Mouse (Mus musculus): ENCODE measurements at regions not wholly inside any gene's neighbourhood (a gene's known extent, or its start where the extent isn't known, plus 50 kb on each side); places are given as distances from the start of the nearest gene placed in this dataset.

DNA sequence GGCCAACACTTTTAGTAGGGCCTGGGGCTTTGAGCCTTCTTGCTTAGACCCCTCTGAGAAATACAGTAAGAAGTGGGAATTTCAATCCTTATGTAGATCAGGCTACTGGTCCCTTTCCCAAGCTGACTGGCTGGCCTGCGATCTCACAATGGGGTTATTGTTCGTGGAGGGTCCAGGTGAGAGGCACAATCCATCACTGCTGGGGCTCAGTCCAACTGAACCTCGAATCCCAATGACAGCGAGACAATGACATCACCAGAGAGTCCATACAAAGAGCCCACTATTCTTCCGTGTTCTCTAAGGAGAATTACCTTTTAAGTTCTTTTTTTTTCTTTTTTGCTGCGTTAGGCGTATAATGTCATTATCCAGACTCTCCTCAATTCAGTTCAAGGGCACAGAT lies 75.8 kb upstream of the Sipa1l1 start:
- TF ChIP-seq CTCF (conservative IDR thresholded peaks at IDR 0.05; ENCODE audit: insufficient read depth, insufficient read length, low read depth, low read length) (no peak), POLR2A (IDR thresholded peaks at IDR 0.05; ENCODE audit: low read depth, low read length) (no peak)

All from kidney, adult 2 months (tissue).